Mouse (Mus musculus) kidney, adult 2 months (tissue): ENCODE measurements at regions not wholly inside any gene's neighbourhood (a gene's known extent, or its start where the extent isn't known, plus 50 kb on each side); places are given as distances from the start of the nearest gene placed in this dataset.

ENCODE experiments used
- CTCF ChIP-seq: fragments of 200-500 bp; conservative IDR thresholded peaks from 2 replicates; pipeline ENCODE4 v1.5.1; 2011; ENCODE audit warnings: low read depth, mild to moderate bottlenecking, control low read depth, low read length, moderate library complexity, mixed read lengths; ENCODE audit not compliant: insufficient read depth, insufficient read length
- POLR2A ChIP-seq: fragments of 200-500 bp; IDR thresholded peaks from one replicate; pipeline ENCODE4 v1.6.1; 2011; ENCODE audit warnings: low read depth, low read length, control low read depth

- TF ChIP-seq CTCF = no peak
- no peak for TF ChIP-seq POLR2A
These were observed 180.3 kb downstream of the Parn start for GRCm38 (mm10) chr16:13487659-13488058.
